Mouse (Mus musculus): ENCODE data around the gene Foxk2. TPM values are rescaled to one million over a fixed set of nuclear protein-coding genes. Genes with fewer than 3 reads are reported as not detected.

Foxk2 gene
- polyA plus RNA-seq (2021; fragmentation: Nextera tagmentation) = 5.5 and 10.0 TPM in 2 replicates
- long read RNA-seq, experiment 1, full-length matches to known transcripts = 5 of 96 reads
- long read RNA-seq, experiment 1, partial matches to known transcripts = 85 of 96 reads
- long read RNA-seq, experiment 1, other reads (novel, unspliced or antisense) = 6 of 96 reads
- long read RNA-seq, experiment 2, partial matches to known transcripts = 19 of 36 reads
- long read RNA-seq, experiment 2, other reads (novel, unspliced or antisense) = 17 of 36 reads

DNA sequence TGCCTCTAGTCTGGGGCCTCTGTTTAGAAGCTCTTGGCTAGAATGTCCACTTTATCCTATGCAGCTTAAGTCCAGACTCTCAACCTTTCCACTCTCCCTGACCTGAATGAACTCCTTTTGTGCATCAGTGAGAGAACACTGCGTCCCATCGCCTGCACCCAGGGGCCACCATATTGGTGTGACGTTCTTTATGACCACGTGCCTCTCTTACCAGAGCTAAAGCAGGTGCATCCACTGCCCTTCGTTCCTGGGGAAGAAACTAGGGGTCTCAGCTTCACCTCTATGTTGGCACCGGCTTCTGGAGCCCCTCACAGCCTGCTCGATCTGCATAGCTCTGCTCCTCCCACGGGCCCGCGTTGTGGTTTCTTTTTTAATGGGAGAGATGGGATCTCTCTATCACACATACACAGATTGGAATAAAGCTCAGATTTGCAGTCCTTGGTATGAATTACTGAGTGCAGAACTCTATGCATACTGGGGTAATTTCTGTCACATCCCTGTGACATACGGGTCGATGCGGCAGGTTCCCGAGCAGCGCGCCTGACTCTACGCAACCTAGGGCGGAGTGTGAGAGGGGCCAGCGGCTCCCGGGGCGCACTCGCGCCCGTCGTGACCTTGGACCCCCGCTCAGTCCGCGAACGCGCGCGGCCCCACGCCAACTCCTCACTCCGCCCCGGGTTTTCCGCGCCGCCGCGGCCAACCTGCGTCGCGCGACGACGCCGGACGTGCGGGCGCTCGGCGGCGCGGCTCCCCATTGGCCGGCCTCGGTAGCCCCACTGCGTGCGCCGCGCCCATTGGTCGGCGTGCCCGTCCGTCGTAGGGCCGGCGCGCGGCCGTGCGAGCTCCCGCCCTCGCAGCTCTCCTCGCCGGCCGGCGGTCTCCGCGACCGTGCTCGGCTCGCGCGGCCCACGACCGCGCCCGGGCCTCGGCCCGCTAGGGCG, at the start of gene Foxk2:
Gene Foxk2 (plus strand): TSS at position 831 of the 941 bp plus-strand sequence.

GRCm38 (mm10) chr11:121229018-121229439, 30.8 kb upstream of the Foxk2 start, which contains the start of gene Cybc1:
Gene Cybc1 (minus strand): TSS chr11:121229322.

GRCm38 (mm10) chr11:121236564-121237344, 23.0 kb upstream of the Foxk2 start, which contains the start of gene Narf:
Gene Narf (plus strand): TSS chr11:121237253.

DNA sequence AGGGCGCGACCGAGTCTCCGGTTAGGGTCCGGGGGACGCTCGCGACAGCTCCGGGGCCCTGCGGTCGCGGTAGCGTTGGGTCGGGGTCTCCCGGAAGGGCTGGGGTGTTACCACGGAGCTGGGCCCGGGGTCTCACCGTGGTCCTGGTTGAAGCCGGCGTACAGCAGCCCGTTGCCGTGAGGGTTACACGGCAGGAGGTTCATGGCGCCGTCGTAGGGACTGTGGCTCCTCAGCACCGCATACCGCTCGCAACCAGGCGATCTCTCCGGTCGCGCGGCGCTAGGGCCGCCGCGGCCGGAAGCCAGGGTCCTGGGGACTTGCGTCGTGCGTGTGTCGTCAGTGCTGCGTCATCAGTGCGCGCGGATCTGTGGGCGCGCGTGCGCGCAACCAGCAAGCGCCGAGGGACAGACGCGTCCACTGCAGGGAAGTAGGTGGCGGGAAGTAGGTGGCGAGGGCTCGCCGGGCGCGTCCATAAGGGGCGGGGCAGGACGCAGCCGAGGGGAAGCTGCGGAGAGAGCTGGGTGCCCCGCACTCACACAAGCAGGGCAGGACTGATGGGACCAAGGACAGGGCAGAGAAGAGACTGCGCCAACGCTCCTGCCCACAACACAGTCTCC, 94.4 kb downstream of the Foxk2 start, which contains the start of gene Wdr45b:
Gene Wdr45b (minus strand): TSS at position 355 of the 617 bp plus-strand sequence.

Other genes with a start within 250 kb of the Foxk2 start
- 1.8 and 3.6 TPM in 2 replicates for gene Cd7, start 220.6 kb upstream of the Foxk2 start, polyA plus RNA-seq (2021; fragmentation: Nextera tagmentation)
- gene Sectm1b, start 196.4 kb upstream of the Foxk2 start, polyA plus RNA-seq (2021; fragmentation: Nextera tagmentation) = not detected in 2 replicates
- not detected in 2 replicates for gene Sectm1a, start 178.8 kb upstream of the Foxk2 start, polyA plus RNA-seq (2021; fragmentation: Nextera tagmentation)
- not detected in 2 replicates for gene Tex19.2, start 141.3 kb upstream of the Foxk2 start, polyA plus RNA-seq (2021; fragmentation: Nextera tagmentation)
- gene Tex19.1, start 113.8 kb upstream of the Foxk2 start, polyA plus RNA-seq (2021; fragmentation: Nextera tagmentation) = not detected in 2 replicates
- gene Uts2r, start 99.7 kb upstream of the Foxk2 start, polyA plus RNA-seq (2021; fragmentation: Nextera tagmentation) = 0.20 and 0.34 TPM in 2 replicates
- gene Hexdc, start 55.6 kb upstream of the Foxk2 start, polyA plus RNA-seq (2021; fragmentation: Nextera tagmentation) = 7.3 and 8.3 TPM in 2 replicates
- 20.1 and 20.6 TPM in 2 replicates for gene Ogfod3, start 55.3 kb upstream of the Foxk2 start, polyA plus RNA-seq (2021; fragmentation: Nextera tagmentation)
- 12.1 and 16.7 TPM in 2 replicates for gene Cybc1, start 30.7 kb upstream of the Foxk2 start, polyA plus RNA-seq (2021; fragmentation: Nextera tagmentation)
- 14.5 and 22.4 TPM in 2 replicates for gene Narf, start 22.7 kb upstream of the Foxk2 start, polyA plus RNA-seq (2021; fragmentation: Nextera tagmentation)
- 63.9 and 88.2 TPM in 2 replicates for gene Wdr45b, start 94.5 kb downstream of the Foxk2 start, polyA plus RNA-seq (2021; fragmentation: Nextera tagmentation)
- gene Rab40b, start 128.3 kb downstream of the Foxk2 start, polyA plus RNA-seq (2021; fragmentation: Nextera tagmentation) = 57.1 and 63.1 TPM in 2 replicates
- gene Fn3krp, start 161.4 kb downstream of the Foxk2 start, polyA plus RNA-seq (2021; fragmentation: Nextera tagmentation) = 38.8 and 43.0 TPM in 2 replicates
- 68.2 and 68.5 TPM in 2 replicates for gene Fn3k, start 174.9 kb downstream of the Foxk2 start, polyA plus RNA-seq (2021; fragmentation: Nextera tagmentation)
- 10.4 and 12.6 TPM in 2 replicates for gene Tbcd, start 192.0 kb downstream of the Foxk2 start, polyA plus RNA-seq (2021; fragmentation: Nextera tagmentation)